Mouse (Mus musculus) neural tube, embryonic 14.5 days (tissue): ENCODE results near the gene Stx6. TPM values are rescaled to one million over a fixed set of nuclear protein-coding genes. Genes with fewer than 3 reads are reported as not detected.

ENCODE experiments used
- ATAC-seq: fragments of 200-750 bp; cut with Nextera tagmentation; 2 replicates; pipeline ENCODE4 v1.8.0; 2017; ENCODE audit warnings: low read depth, mild to moderate bottlenecking, moderate TSS enrichment, moderate library complexity
- H3K27ac ChIP-seq: fragments of 300-500 bp; sonication (generic); 2 replicates; pipeline ENCODE4 v1.5.1; 2014; ENCODE audit warnings: low read depth, mild to moderate bottlenecking, control low read depth, low read length, moderate library complexity, mixed read lengths
- H3K27me3 ChIP-seq: fragments of 300-500 bp; sonication (generic); 2 replicates; pipeline ENCODE4 v1.6.1; 2014; ENCODE audit warnings: low read length; ENCODE audit not compliant: control insufficient read depth, insufficient read depth
- H3K36me3 ChIP-seq: fragments of 300-500 bp; sonication (generic); 2 replicates; pipeline ENCODE4 v1.6.1; 2014; ENCODE audit warnings: low read length, mixed read lengths; ENCODE audit not compliant: control insufficient read depth, insufficient read depth
- H3K4me1 ChIP-seq: fragments of 300-500 bp; sonication (generic); 2 replicates; pipeline ENCODE4 v1.6.1; 2014; ENCODE audit warnings: low read length; ENCODE audit not compliant: control insufficient read depth, insufficient read depth
- H3K4me2 ChIP-seq: fragments of 300-500 bp; sonication (generic); 2 replicates; pipeline ENCODE4 v1.6.1; 2014; ENCODE audit warnings: mild to moderate bottlenecking, low read depth, low read length, control low read depth
- H3K4me3 ChIP-seq: fragments of 300-500 bp; sonication (generic); 2 replicates; pipeline ENCODE4 v1.5.1; 2014; ENCODE audit warnings: low read depth, low read length, control low read depth, mixed read lengths
- H3K9ac ChIP-seq: fragments of 300-500 bp; sonication (generic); replicated peaks from 2 replicates; pipeline ENCODE4 v1.6.1; 2014; ENCODE audit warnings: low read depth, mild to moderate bottlenecking, control low read depth, low read length, mixed read lengths
- H3K9me3 ChIP-seq: fragments of 300-500 bp; sonication (generic); 2 replicates; pipeline ENCODE4 v1.6.1; 2016; ENCODE audit warnings: low read length; ENCODE audit not compliant: control insufficient read depth
- WGBS: fragments of 180-500 bp; shearing (Covaris S2); extraction: QIAGEN DNeasy Blood & Tissue Kit; methylation state at CpG from one replicate; pipeline ENCODE4 v1.1.7; 2014; 5-methylcytosine and 5-hydroxymethylcytosine counted together
- polyA plus RNA-seq: library from polyadenylated mRNA; unstranded; fragments of >200 nt; fragmentation: Nextera tagmentation; extraction: Ambion mirVana; gene quantifications from 2 replicates; pipeline ENCODE4 v1.2.1, GENCODE M21; 2014

Stx6 gene
- polyA plus RNA-seq, 1 experiment from 2014 or later: 116 TPM

GRCm38 (mm10) chr1:155249896-155250295 lies 91.4 kb downstream of the Stx6 start:
- 0 out of 2 replicates have a peak, but pooled peaks cover 5% of the 10 kb centered on the region for H3K27me3 ChIP-seq
- H3K9me3 ChIP-seq: no peaks in the 10 kb centered on the region
- ATAC-seq: no peak
- no peak overlapping the region for H3K4me3 ChIP-seq
- H3K4me1 ChIP-seq: no peaks in the 10 kb centered on the region
- no peak overlapping the region for H3K27ac ChIP-seq
- WGBS: 28% methylated on average over 5 of the region's 5 CpGs
- no peak overlapping the region for H3K4me2 ChIP-seq
- H3K36me3 ChIP-seq: no peaks in the 10 kb centered on the region
- no peak overlapping the region for H3K9ac ChIP-seq

- 0 out of 2 replicates have a peak, but pooled peaks cover under 1% of the 10 kb centered on the region for H3K27me3 ChIP-seq
- ATAC-seq: no peak
- no peak overlapping the region for H3K9ac ChIP-seq
- no peaks in the 10 kb centered on the region for H3K4me1 ChIP-seq
- no peaks in the 10 kb centered on the region for H3K9me3 ChIP-seq
- H3K36me3 ChIP-seq: no peaks in the 10 kb centered on the region
- H3K4me2 ChIP-seq: no peak overlapping the region
- no peak overlapping the region for H3K27ac ChIP-seq
- H3K4me3 ChIP-seq: no peak overlapping the region
- WGBS: 17% methylated on average over 4 of the region's 4 CpGs
Observed at GRCm38 (mm10) chr1:155250531-155251135, 92.1 kb downstream of the Stx6 start.

- ATAC-seq: no peak
- Histone ChIP-seq H3K36me3 (no peaks in the 10 kb centered on the region), H3K27me3 (no peaks in the 10 kb centered on the region), H3K9ac (no peak overlapping the region), H3K27ac (no peak overlapping the region), H3K4me2 (no peak overlapping the region), H3K9me3 (no peaks in the 10 kb centered on the region), H3K4me1 (no peaks in the 10 kb centered on the region), H3K4me3 (no peak overlapping the region)
- 80% methylated on average over 5 of the region's 5 CpGs for WGBS
Observed at GRCm38 (mm10) chr1:155251596-155251995, 93.1 kb downstream of the Stx6 start.

- no peak overlapping the region for H3K9ac ChIP-seq
- WGBS: 59% methylated on average over 6 of the region's 6 CpGs
- no peak overlapping the region for H3K4me2 ChIP-seq
- H3K4me3 ChIP-seq: no peak overlapping the region
- H3K27ac ChIP-seq: no peak overlapping the region
- no peak for ATAC-seq
- H3K36me3 ChIP-seq: no peaks in the 10 kb centered on the region
- H3K27me3 ChIP-seq: no peaks in the 10 kb centered on the region
- no peaks in the 10 kb centered on the region for H3K9me3 ChIP-seq
- H3K4me1 ChIP-seq: no peaks in the 10 kb centered on the region
Observed at GRCm38 (mm10) chr1:155252631-155253121, 94.2 kb downstream of the Stx6 start.

- Histone ChIP-seq H3K27ac (no peak overlapping the region), H3K36me3 (no peaks in the 10 kb centered on the region), H3K9me3 (no peaks in the 10 kb centered on the region), H3K9ac (no peak overlapping the region), H3K4me1 (no peaks in the 10 kb centered on the region), H3K27me3 (no peaks in the 10 kb centered on the region), H3K4me2 (no peak overlapping the region), H3K4me3 (no peak overlapping the region)
- no peak for ATAC-seq
- 76% methylated on average over 12 of the region's 12 CpGs for WGBS
Observed at GRCm38 (mm10) chr1:155253126-155253525, 94.6 kb downstream of the Stx6 start.

- no peaks in the 10 kb centered on the region for H3K36me3 ChIP-seq
- ATAC-seq: no peak
- no peak overlapping the region for H3K4me2 ChIP-seq
- H3K27ac ChIP-seq: no peak overlapping the region
- H3K9me3 ChIP-seq: no peaks in the 10 kb centered on the region
- 87% methylated on average over 8 of the region's 8 CpGs for WGBS
- H3K4me3 ChIP-seq: no peak overlapping the region
- H3K9ac ChIP-seq: no peak overlapping the region
- H3K4me1 ChIP-seq: no peaks in the 10 kb centered on the region
- H3K27me3 ChIP-seq: no peaks in the 10 kb centered on the region
Observed at GRCm38 (mm10) chr1:155254309-155254708, 95.8 kb downstream of the Stx6 start.

Other genes with a start within 250 kb of the Stx6 start
- 6.5 and 7.2 TPM in 2 replicates for gene Ier5, start 59.1 kb upstream of the Stx6 start, polyA plus RNA-seq
- 1.0 and 1.3 TPM in 2 replicates for gene Mr1, start 11.9 kb upstream of the Stx6 start, polyA plus RNA-seq
- 3.8 and 4.1 TPM in 2 replicates for gene BC034090, start 85.7 kb downstream of the Stx6 start, polyA plus RNA-seq